Mouse (Mus musculus) heart, postnatal 36 days (tissue): ENCODE data around the gene Mtap. TPM values are rescaled to one million over a fixed set of nuclear protein-coding genes. Genes with fewer than 3 reads are reported as not detected.

Experiments used
- DNase-seq, 2 experiments: peaks; one replicate each; pipeline ENCODE4 v3.0.0; 2021 to 2022
- intact Hi-C: fragments of 180-260 bp; cut with DNase I; formaldehyde crosslinking; loops from one replicate; pipeline ENCODE4 v1.15.1; 2025
- total RNA-seq, 2 experiments: library from RNA; stranded (reverse); gene quantifications; 2 replicates each; pipeline ENCODE4 v1.2.3; 2021

The Mtap gene
- total RNA-seq = 10 to 100 TPM; 20.5 to 21.0 TPM

GRCm38 (mm10) chr4:89136906-89137541 is at the start of gene Mtap:
TSS of gene Mtap (plus strand) at chr4:89137122.
- intact Hi-C loops = no loop called here
- peak; percentile 78 to 81 for DNase-seq

GRCm38 (mm10) chr4:89089110-89089509 is 47.8 kb upstream of the Mtap start:
- DNase-seq = no peak
- intact Hi-C loops = no loop called here

GRCm38 (mm10) chr4:89090217-89090616 is 46.7 kb upstream of the Mtap start:
- intact Hi-C loops = no loop called here
- DNase-seq = no peak

- DNase-seq = no peak
- intact Hi-C loops = no loop called here
Observed at GRCm38 (mm10) chr4:89092153-89092552, 44.8 kb upstream of the Mtap start.

- intact Hi-C loops = no loop called here
- no peak for DNase-seq
Observed at GRCm38 (mm10) chr4:89094773-89095172, 42.1 kb upstream of the Mtap start.

GRCm38 (mm10) chr4:89098261-89098660 is 38.7 kb upstream of the Mtap start:
- DNase-seq = no peak
- intact Hi-C loops = no loop called here

GRCm38 (mm10) chr4:89101276-89101675 is 35.6 kb upstream of the Mtap start:
- no peak for DNase-seq
- intact Hi-C loops = no loop called here

GRCm38 (mm10) chr4:89102283-89102682 is 34.6 kb upstream of the Mtap start:
- intact Hi-C loops = no loop called here

GRCm38 (mm10) chr4:89105486-89105885 is 31.4 kb upstream of the Mtap start:
- intact Hi-C loops = no loop called here
- no peak for DNase-seq

More at GRCm38 (mm10) chr4:89102283-89102682, 34.6 kb upstream of the Mtap start:
- no peak for DNase-seq

- intact Hi-C loops = no loop called here
- DNase-seq = no peak
Observed at GRCm38 (mm10) chr4:89106505-89106904, 30.4 kb upstream of the Mtap start.

- intact Hi-C loops = no loop called here
- DNase-seq = no peak
Observed at GRCm38 (mm10) chr4:89112168-89112710, 24.7 kb upstream of the Mtap start.

- no peak for DNase-seq
- intact Hi-C loops = no loop called here
Observed at GRCm38 (mm10) chr4:89112782-89113181, 24.1 kb upstream of the Mtap start.

- no peak for DNase-seq
- intact Hi-C loops = no loop called here
Observed at GRCm38 (mm10) chr4:89116006-89116405, 20.9 kb upstream of the Mtap start.

GRCm38 (mm10) chr4:89119900-89120299 is 17.0 kb upstream of the Mtap start:
- intact Hi-C loops = no loop called here
- DNase-seq = no peak

GRCm38 (mm10) chr4:89120353-89120752 is 16.6 kb upstream of the Mtap start:
- intact Hi-C loops = no loop called here
- no peak for DNase-seq

- DNase-seq = no peak
- intact Hi-C loops = no loop called here
Observed at GRCm38 (mm10) chr4:89123446-89124243, 13.3 kb upstream of the Mtap start.

- intact Hi-C loops = loop anchor here (5.0 kb wide), 1 partner anchor 190 kb away; no protein-coding TSS in a partner anchor
- DNase-seq = no peak
Observed at GRCm38 (mm10) chr4:89127674-89128073, 9.2 kb upstream of the Mtap start.

- peak; percentile 29 to 50 for DNase-seq
Observed at GRCm38 (mm10) chr4:89128080-89128936, 8.6 kb upstream of the Mtap start.

GRCm38 (mm10) chr4:89128937-89129277 is 8.0 kb upstream of the Mtap start:
- intact Hi-C loops = loop anchor here (1.0 to 5.0 kb wide), 2 partner anchors 192 to 257 kb away; no protein-coding TSS in a partner anchor
- no peak for DNase-seq

More at GRCm38 (mm10) chr4:89128080-89128936, 8.6 kb upstream of the Mtap start:
- intact Hi-C loops = loop anchor here (5.0 kb wide), 1 partner anchor 191 kb away; no protein-coding TSS in a partner anchor

GRCm38 (mm10) chr4:89129311-89129913 is 7.5 kb upstream of the Mtap start:
- intact Hi-C loops = loop anchor here (1.0 to 5.0 kb wide), 2 partner anchors 192 to 257 kb away; no protein-coding TSS in a partner anchor
- peak; percentile 67 to 76 for DNase-seq
